Mouse (Mus musculus): ENCODE results near the gene Mn1. TPM values are rescaled to one million over a fixed set of nuclear protein-coding genes. Genes with fewer than 3 reads are reported as not detected.

Mn1 gene
- polyA plus RNA-seq, 1 experiment from 2014 or later = 36.3 TPM

DNA sequence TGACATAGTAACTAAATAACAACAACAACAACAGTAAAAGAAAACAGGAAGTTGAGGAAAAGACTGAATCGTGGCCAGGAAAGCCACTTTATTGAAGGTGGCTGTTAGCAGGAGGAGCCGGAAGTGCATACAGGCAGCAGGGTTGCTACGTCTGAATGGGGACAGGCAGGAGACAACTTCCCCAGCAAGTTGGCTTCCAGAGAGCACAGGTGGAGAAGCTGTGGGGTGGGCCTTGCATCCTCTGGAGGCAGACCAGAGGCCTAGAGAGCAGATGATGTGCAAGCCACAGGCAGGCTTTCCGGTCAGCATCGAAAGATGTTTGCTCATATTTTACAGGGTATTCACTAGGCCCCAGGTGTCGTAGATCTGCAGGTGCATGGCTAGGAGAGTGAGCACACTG, 88.7 kb downstream of the Mn1 start:
- no peaks in the 10 kb centered on the region for H3K9me3 ChIP-seq (replicated peaks; ENCODE audit: control insufficient read depth, low read length)
- DNase-seq (ENCODE audit: low spot score) (no peak), ATAC-seq (replicated peaks; ENCODE audit: insufficient number of reproducible peaks, low FRiP score, low TSS enrichment, low read depth) (no peak)
- no peak overlapping the region for H3K9ac ChIP-seq (replicated peaks; ENCODE audit: low read length)
- no peak overlapping the region for H3K4me2 ChIP-seq (ENCODE audit: low read depth, low read length)
- H3K4me3 ChIP-seq (ENCODE audit: low read depth, low read length) = no peak overlapping the region
- peaks cover 12% of the 10 kb centered on the region for H3K4me1 ChIP-seq (ENCODE audit: control insufficient read depth, insufficient read depth, low read length)
- no peak overlapping the region for H3K27ac ChIP-seq (replicated peaks; ENCODE audit: low read depth, low read length)
- 85% methylated on average over 6 of the region's 6 CpGs for WGBS
- no peaks in the 10 kb centered on the region for H3K36me3 ChIP-seq (replicated peaks; ENCODE audit: control insufficient read depth, insufficient read depth, low read depth, low read length)
- H3K27me3 ChIP-seq (ENCODE audit: control insufficient read depth, insufficient read depth, low read length) = no peaks in the 10 kb centered on the region

DNA sequence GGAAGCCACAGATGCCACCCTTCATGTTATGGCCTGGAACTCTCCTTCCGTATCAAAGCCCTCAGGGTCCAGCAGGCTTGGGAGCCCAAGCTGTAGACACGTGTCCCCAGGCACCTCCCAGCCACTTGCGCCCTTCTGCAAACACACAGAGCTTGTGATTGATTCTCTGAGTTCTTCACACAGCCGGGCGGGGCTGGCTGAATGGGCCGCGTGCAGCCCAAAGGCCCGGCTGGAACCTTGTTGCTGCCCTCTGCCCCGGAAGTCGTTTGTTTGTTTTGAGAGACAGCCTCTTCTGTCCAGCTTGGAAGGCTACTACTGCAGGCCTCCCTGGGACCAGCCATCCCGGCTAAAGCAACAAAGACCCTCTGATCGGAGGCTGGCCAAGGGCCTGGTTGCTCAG, 89.2 kb downstream of the Mn1 start:
- no peak overlapping the region for H3K4me3 ChIP-seq (ENCODE audit: low read depth, low read length)
- DNase-seq (ENCODE audit: low spot score) = no peak
- H3K9me3 ChIP-seq (replicated peaks; ENCODE audit: control insufficient read depth, low read length) = no peaks in the 10 kb centered on the region
- no peak overlapping the region for H3K4me2 ChIP-seq (ENCODE audit: low read depth, low read length)
- 21% methylated on average over 12 of the region's 12 CpGs for WGBS
- H3K9ac ChIP-seq (replicated peaks; ENCODE audit: low read length) = no peak overlapping the region; the same call in 1 of the 2 replicates
- H3K36me3 ChIP-seq (replicated peaks; ENCODE audit: control insufficient read depth, insufficient read depth, low read depth, low read length) = no peaks in the 10 kb centered on the region
- peaks cover 12% of the 10 kb centered on the region for H3K4me1 ChIP-seq (ENCODE audit: control insufficient read depth, insufficient read depth, low read length)
- H3K27me3 ChIP-seq (ENCODE audit: control insufficient read depth, insufficient read depth, low read length) = no peaks in the 10 kb centered on the region
- no peak overlapping the region for H3K27ac ChIP-seq (replicated peaks; ENCODE audit: low read depth, low read length)
- ATAC-seq (replicated peaks; ENCODE audit: insufficient number of reproducible peaks, low FRiP score, low TSS enrichment, low read depth) = no peak

Other genes with a start within 250 kb of the Mn1 start
- gene Pitpnb, start 86.6 kb upstream of the Mn1 start, polyA plus RNA-seq (2014; fragmentation: Nextera tagmentation; extraction: Ambion mirVana) = 133 and 137 TPM in 2 replicates

Data from embryonic facial prominence, embryonic 11.5 days (tissue).